Mouse (Mus musculus): ENCODE data around the gene Agbl3.

The Agbl3 gene

GRCm38 (mm10) chr6:34874101-34874921 lies 94.1 kb downstream of the Agbl3 start:
- no peak for DNase-seq (ENCODE audit: low read depth)

- DNase-seq (ENCODE audit: low read depth): no peak
Measured at GRCm38 (mm10) chr6:34875268-34875761, 95.1 kb downstream of the Agbl3 start.

GRCm38 (mm10) chr6:34875966-34876834 lies 96.0 kb downstream of the Agbl3 start:
- no peak for DNase-seq (ENCODE audit: low read depth)

DNA sequence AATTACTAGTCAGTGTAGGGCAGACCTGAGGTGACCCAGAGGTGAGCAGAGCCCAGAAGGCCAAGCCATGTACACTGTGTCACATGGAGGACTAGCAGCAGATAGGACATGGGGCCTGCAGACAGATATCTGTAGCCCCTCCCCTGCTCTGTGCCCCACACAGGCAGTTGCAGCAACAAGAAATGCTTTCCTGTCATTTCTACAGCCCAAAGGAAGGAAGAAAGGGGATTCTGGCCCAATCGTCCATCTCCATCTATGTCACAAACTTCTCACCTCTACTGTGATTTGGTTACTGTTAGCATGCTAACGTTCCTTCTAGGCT lies 96.6 kb downstream of the Agbl3 start:
- DNase-seq (ENCODE audit: low read depth): no peak

DNA sequence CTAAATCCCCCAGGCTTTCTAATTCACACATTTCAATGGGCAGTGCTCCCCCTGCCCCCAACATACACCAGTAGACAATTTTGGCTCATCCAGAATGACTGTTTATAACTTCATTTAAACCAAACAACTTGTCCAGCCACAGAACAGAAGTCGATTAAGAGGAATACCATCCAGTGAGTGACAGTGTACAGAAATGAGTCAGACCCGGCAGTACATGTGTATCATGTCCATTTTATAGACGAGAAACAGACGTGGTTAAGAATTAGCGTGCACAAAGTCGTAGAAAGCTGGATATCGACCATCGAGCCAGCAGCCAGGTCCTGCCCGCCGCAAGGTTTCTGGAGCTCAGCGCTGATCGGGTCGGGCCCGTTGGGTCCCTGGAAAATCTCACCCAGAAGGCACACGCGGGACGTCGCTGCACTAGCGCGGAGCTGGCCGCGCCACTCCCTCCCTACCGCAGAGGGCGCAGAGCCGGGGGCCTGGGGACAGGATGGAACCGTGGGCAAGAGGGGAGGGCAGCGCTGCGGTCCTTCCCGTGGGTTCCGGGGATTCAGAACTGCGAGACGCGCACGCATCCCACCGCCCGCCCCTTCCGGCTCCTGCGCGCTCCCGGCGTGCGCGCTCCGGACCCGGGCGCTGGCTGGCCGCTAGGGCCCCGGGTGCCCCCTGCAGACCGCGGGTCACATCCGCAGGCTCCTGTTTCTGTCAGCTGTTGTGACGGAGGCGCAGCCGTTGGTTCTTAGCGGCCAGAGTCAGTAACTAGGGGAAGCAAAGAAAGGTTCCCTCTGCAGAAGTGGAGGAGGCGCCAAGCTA lies 97.5 kb downstream of the Agbl3 start, which contains the start of gene Cyren:
Cyren (minus strand) TSS at position 552 of the 813 bp plus-strand sequence.
- DNase-seq (ENCODE audit: low read depth): peak; percentile 80

- no peak for DNase-seq (ENCODE audit: low read depth)
Measured at GRCm38 (mm10) chr6:34879101-34879740, 99.0 kb downstream of the Agbl3 start.

DNA sequence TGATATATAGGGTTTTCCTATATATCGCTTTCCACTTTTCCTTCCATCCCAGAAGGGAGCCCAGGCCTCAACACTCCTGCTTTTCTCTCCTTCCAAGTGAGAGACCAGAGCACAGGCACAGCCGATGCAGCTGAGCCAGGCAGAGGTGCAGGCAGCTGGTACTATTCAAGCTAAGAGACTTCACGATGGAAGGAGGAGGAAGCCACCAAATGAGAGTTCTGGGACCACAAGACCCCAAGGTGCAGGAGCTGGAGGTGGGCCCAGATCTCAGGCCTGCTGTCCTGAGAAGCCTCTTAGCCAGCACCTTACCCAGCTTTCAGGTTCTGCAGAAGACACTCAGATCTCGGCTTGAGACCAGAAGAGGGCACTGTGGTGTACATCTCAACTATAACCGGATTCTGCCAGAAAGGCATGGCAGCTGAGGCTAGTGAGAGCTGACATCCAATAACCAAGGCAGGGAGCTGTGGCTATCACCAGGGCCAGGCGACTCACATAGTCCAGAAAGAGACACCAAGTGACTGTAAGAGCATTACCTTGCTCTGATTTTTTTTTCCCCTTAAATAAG lies 99.8 kb downstream of the Agbl3 start:
- no peak for DNase-seq (ENCODE audit: low read depth)

GRCm38 (mm10) chr6:34884724-34885123 lies 104.5 kb downstream of the Agbl3 start:
- DNase-seq (ENCODE audit: low read depth): no peak

GRCm38 (mm10) chr6:34887131-34887850 lies 107.1 kb downstream of the Agbl3 start:
- no peak for DNase-seq (ENCODE audit: low read depth)

DNA sequence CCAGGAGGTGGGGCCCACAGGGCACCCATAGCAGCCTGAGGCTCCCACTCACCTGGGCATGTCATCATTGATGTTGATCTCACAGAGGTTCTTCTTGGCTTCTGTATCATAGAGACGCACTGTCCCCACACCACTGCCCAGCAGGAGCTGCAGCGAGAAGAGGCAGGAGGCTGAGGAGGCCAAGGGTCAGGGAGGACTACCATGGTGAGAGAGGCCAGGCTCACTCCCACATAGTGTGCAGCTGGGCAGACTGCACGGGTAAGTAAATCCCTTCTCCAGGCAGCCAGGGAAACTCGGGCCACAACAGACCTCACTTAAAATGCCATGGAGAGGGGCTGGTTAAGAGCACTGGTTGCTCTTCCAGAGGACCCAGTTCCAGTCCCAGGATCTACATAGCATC lies 109.0 kb downstream of the Agbl3 start:
- no peak for DNase-seq (ENCODE audit: low read depth)

GRCm38 (mm10) chr6:34895569-34895968 lies 115.3 kb downstream of the Agbl3 start:
- DNase-seq (ENCODE audit: low read depth): no peak

- DNase-seq (ENCODE audit: low read depth): no peak
Measured at GRCm38 (mm10) chr6:34896168-34896780, 116.0 kb downstream of the Agbl3 start.

DNA sequence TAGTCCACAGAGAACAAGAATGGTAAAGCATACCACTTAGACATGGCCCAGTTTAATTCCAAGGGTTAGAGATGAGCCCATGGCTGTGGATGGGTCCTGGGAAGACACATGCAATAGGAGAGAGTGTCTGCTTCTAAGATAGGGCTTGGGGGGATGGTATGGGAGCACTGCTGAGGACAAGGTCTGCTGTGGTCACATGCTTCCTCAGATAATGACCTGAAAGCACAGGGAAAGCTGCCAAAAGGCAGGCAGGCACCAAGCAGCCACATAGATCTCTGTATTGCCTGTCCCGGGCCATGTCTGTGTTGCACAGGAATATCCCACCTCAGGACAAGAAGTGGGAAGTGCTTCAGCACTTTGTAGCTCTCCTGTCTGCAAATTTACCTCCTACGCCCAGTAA lies 118.9 kb downstream of the Agbl3 start:
- DNase-seq (ENCODE audit: low read depth): no peak

- DNase-seq (ENCODE audit: low read depth): no peak
Measured at GRCm38 (mm10) chr6:34900990-34901389, 120.8 kb downstream of the Agbl3 start.

DNA sequence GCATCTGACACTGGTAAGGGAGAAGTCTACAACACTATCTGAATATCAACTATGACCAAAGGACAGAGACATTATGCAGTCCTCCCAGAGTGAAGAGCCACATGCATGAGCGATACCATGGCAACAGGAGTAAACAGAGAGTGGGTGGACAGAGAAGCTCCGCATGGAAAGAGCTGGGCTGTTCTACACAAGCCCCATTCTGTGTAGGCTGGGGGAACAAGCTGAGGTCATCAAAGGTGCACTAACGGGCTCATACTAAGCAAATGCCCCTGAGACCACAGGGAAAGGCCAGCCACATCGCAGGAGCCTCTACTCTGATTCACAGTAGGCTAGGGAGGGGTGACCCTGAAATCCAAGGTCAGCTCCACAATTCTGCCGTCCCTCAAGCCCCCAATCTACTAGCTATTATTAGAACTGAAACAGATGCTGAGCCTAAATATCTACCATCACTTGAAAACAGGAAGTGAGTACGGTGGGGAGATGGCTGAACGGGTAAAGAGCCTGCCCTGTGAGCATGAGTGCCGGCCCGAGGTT lies 121.7 kb downstream of the Agbl3 start:
- no peak for DNase-seq (ENCODE audit: low read depth)

GRCm38 (mm10) chr6:34902578-34902977 lies 122.3 kb downstream of the Agbl3 start:
- no peak for DNase-seq (ENCODE audit: low read depth)

GRCm38 (mm10) chr6:34903441-34903840 lies 123.2 kb downstream of the Agbl3 start:
- no peak for DNase-seq (ENCODE audit: low read depth)

- DNase-seq (ENCODE audit: low read depth): no peak
Measured at GRCm38 (mm10) chr6:34903851-34904250, 123.6 kb downstream of the Agbl3 start.

GRCm38 (mm10) chr6:34904361-34904760 lies 124.1 kb downstream of the Agbl3 start:
- DNase-seq (ENCODE audit: low read depth): no peak

DNA sequence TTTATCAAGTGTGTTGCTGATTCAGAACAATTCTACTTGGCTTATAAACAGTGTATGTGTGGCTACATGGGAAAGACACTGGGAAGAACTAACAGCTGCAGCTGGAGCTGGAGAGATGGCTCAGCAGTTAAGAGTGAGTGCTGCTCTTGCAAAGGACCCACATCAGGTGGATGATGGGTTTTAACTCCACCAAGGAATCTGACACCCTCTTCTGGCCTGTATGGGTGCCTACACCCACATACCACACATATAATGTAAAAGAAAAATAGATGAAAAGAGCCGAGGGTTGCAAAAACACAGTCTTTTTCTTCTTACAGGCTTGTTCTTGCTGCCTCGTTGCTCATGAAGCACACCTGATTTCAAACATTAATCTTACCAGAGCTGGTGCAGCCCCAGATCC lies 125.9 kb downstream of the Agbl3 start:
- no peak for DNase-seq (ENCODE audit: low read depth)
